Mouse (Mus musculus): ENCODE results near the gene Hsd11b2. TPM values are rescaled to one million over a fixed set of nuclear protein-coding genes. Genes with fewer than 3 reads are reported as not detected.
"Not testable (repeated sequence)": the region's sequence is repeated elsewhere in the genome, so short reads cannot be mapped to it uniquely, and the experiment has no call there.

The Hsd11b2 gene
- total RNA-seq, 2 experiments from 2014 or later: 0.60 to 2.1 TPM

DNA sequence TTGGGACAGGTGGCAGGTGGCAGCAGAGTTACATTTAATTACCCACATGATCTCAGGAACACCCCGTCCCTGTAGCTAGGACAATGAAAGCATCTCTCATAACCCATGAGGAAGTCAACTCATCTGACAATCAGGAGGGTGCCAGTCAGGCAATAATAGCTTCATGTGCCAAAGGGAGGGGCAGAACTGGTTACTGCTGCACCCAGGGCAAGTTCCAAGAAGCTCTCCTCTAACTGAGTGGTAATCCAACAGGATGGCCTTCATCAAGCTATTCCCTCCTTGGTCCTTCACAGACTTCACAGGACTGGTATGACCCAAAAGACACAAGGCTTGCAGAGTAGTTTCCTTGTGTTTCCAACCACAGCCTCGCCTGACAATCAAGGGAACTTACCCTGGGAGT, 31.5 kb downstream of the Hsd11b2 start:
- intact Hi-C loops (cut with DNase I): loop anchor here (5.0 kb wide), 1 partner anchor 193 kb away; no protein-coding TSS in a partner anchor
- no peak for DNase-seq

- DNase-seq: peak in 1 of 2 experiments; percentile 26
Measured at GRCm38 (mm10) chr8:105552032-105552431, 33.5 kb downstream of the Hsd11b2 start.

DNA sequence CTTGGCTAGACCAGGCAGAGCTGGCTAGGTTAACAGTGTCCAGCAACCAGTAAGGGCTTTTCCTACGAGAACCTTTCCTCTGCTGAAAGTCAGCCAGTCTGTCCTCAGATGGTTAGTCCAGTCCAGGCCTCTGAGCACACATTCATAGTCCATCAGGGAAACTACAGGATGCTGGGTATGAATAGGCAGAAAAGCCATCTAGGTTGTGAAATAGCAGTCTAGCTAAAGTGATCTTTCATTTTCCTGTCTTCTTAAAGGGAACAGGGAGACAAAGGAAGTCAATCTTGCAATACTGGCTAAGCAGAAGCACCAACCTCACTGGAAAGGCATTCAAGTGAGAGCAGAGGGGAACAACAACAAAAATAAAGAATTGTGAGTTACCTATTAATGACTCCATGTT, 34.3 kb downstream of the Hsd11b2 start:
- no peak for DNase-seq
- intact Hi-C loops (cut with DNase I): loop anchor here (2.0 to 5.0 kb wide), 2 partner anchors 22 to 196 kb away; no protein-coding TSS in a partner anchor

More at GRCm38 (mm10) chr8:105552032-105552431, 33.5 kb downstream of the Hsd11b2 start:
- intact Hi-C loops (cut with DNase I): loop anchor here (2.0 to 5.0 kb wide), 2 partner anchors 21 to 195 kb away; no protein-coding TSS in a partner anchor

GRCm38 (mm10) chr8:105554087-105554486, 35.5 kb downstream of the Hsd11b2 start:
- intact Hi-C loops (cut with DNase I): loop anchor here (1.0 to 5.0 kb wide), 3 partner anchors 38 to 197 kb away; no protein-coding TSS in a partner anchor
- peak; percentile 84 to 89 for DNase-seq

GRCm38 (mm10) chr8:105555230-105555629, 36.7 kb downstream of the Hsd11b2 start:
- no peak for DNase-seq
- intact Hi-C loops (cut with DNase I): no loop called here

GRCm38 (mm10) chr8:105562863-105563262, 44.3 kb downstream of the Hsd11b2 start:
- no peak for DNase-seq
- intact Hi-C loops (cut with DNase I): no loop called here

GRCm38 (mm10) chr8:105563871-105564270, 45.3 kb downstream of the Hsd11b2 start:
- intact Hi-C loops (cut with DNase I): no loop called here
- no peak for DNase-seq

DNA sequence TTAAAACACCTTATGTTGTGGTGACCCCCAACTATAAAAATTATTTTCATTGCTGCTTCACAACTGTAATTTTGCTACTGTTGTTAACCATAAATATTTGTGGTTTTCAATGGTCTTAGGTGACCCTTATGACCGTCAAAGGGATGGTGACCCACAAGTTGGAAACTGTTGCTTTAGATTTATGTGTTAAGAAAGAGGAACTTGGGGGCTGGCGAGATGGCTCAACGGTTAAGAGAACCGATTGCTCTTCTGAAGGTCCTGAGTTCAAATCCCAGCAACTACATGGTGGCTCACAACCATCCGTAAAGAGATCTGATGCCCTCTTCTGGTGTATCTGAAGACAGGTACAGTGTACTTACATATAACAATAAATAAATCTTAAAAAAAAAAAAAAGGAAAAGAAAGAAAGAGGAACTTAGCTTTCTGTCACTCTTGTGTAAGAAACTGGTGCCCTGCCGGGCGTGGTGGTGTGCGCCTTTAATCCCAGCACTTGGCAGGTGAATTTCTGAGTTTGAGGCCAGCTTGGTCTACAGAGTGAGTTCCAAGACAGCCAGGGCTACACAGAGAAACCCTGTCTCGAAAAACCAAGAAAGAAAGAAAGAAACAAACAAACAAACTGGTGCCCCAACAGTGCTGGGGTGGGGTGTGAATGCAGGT, 46.1 kb downstream of the Hsd11b2 start:
- not testable (repeated sequence) for DNase-seq
- intact Hi-C loops (cut with DNase I): loop anchor here (5.0 kb wide), 1 partner anchor 123 kb away; the partner anchor contains the start of gene Carmil2

DNA sequence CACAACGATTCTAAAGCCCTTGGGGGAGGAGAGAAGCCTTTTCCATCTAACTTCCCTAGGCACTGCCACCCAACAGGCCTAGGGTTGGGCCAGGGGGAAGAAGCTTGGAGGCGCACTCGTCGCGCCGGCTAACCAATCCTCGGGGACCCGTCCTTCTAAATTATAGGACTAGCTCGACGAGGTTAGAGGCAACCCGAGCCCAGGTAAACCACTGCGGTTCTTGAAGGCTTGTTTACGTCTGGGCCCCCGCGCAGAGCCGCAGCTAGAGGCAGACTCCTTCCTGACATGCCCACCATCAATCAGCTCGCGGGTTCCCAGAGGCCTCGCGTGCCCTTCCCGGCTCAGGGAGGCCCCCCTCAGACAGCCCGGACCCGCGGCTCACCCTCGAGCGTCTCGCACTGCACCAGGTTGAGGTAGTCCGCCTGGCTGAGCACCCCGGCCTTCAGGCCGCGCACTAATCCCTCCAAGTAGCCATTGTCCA, 46.9 kb downstream of the Hsd11b2 start:
- intact Hi-C loops (cut with DNase I): loop anchor here (5.0 kb wide), 1 partner anchor 122 kb away; the partner anchor contains the start of gene Carmil2
- DNase-seq: no peak

GRCm38 (mm10) chr8:105565952-105566702, 47.6 kb downstream of the Hsd11b2 start, which contains the start of gene Atp6v0d1:
TSS of gene Atp6v0d1 (minus strand) at chr8:105566047.
- DNase-seq: peak; percentile 99 to 100
- intact Hi-C loops (cut with DNase I): loop anchor here (2.0 to 5.0 kb wide), 2 partner anchors 31 to 121 kb away; partner anchors contain the start of gene Carmil2

DNA sequence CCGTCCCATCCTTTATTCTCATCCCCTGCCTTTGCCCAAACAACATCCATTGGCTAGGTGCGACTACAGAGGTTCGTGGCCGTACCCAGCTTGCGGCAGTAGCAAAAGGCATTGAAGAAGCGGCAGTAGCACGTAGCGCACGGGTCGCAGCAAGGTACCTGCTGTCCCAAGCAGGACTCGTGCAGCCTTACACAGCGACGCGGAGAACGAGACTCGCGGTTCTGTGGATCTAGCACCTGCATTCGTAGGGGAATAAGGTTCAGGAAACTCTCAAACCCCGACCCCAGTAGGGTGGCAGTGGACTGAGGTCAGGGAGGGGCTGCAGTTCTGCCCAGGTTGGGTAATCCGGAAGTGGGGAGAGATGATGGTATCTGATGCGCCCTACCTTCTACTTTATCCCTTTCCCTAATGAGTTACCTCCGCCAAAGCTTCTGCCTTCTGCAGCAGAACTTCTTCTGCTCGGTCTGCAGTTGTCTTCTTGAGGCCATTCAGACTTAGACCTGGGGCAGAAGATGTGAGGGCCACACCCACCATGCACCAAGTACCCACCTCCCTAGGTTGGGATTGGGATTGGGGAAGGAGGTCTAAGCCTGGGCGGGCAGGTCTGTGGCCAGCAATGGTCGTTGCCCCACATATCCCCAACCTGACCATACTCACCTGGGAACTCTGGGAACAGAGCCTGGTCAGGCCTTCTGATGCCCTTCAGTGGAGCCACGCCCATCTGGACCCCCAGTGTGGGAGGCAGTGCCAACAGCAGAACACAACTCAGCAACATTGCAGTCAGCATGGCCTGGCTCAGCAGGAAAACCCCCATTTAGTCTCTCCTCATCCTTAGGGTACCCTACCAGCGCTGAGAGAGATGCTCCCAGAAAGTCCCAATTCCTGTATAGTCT, 48.4 kb downstream of the Hsd11b2 start:
- intact Hi-C loops (cut with DNase I): loop anchor here (2.0 to 5.0 kb wide), 2 partner anchors 30 to 120 kb away; partner anchors contain the start of gene Carmil2

GRCm38 (mm10) chr8:105571810-105572209, 53.3 kb downstream of the Hsd11b2 start:
- no peak for DNase-seq
- intact Hi-C loops (cut with DNase I): no loop called here

More for the DNA sequence above, 48.4 kb downstream of the Hsd11b2 start:
- DNase-seq: peak; percentile 4 to 12

GRCm38 (mm10) chr8:105573427-105573826, 54.9 kb downstream of the Hsd11b2 start:
- DNase-seq: peak; percentile 55 to 65
- intact Hi-C loops (cut with DNase I): no loop called here

Other genes starting within 250 kb of the Hsd11b2 start
- under 1 TPM; 0.84 to 0.94 TPM for gene Hsf4, start 249.0 kb upstream of the Hsd11b2 start, total RNA-seq (2021)
- 10 to 100 TPM; 14.7 to 16.2 TPM for gene Nol3, start 242.6 kb upstream of the Hsd11b2 start, total RNA-seq (2021)
- gene 4931428F04Rik, start 228.9 kb upstream of the Hsd11b2 start, total RNA-seq (2021): 1 to 10 TPM; 2.8 to 6.3 TPM
- gene Exoc3l, start 222.7 kb upstream of the Hsd11b2 start, total RNA-seq (2021): 10 to 100 TPM; 11.6 to 13.6 TPM
- gene E2f4, start 221.1 kb upstream of the Hsd11b2 start, total RNA-seq (2021): 10 to 100 TPM; 25.6 to 29.0 TPM
- gene Elmo3, start 213.2 kb upstream of the Hsd11b2 start, total RNA-seq (2021): 1 to 10 TPM; 1.1 to 1.5 TPM
- gene Lrrc29, start 192.5 kb upstream of the Hsd11b2 start, total RNA-seq (2021): 1 to 10 TPM; 2.0 to 2.5 TPM
- gene Tmem208, start 192.4 kb upstream of the Hsd11b2 start, total RNA-seq (2021): 10 to 100 TPM; 30.7 to 31.5 TPM
- gene Fhod1, start 170.8 kb upstream of the Hsd11b2 start, total RNA-seq (2021): 10 to 100 TPM; 10.9 to 11.7 TPM
- 1 to 10 TPM; 1.7 TPM for gene Slc9a5, start 169.9 kb upstream of the Hsd11b2 start, total RNA-seq (2021)
- gene Plekhg4, start 145.5 kb upstream of the Hsd11b2 start, total RNA-seq (2021): under 1 TPM in 1 of 2 experiments, not detected in 1; 0.12 TPM
- under 1 TPM in 1 of 2 experiments, not detected in 1; 0.12 TPM for gene Kctd19, start 105.3 kb upstream of the Hsd11b2 start, total RNA-seq (2021)
- 1 to 10 TPM in 1 of 2 experiments, under 1 TPM in 1; 0.77 to 1.2 TPM for gene Lrrc36, start 105.2 kb upstream of the Hsd11b2 start, total RNA-seq (2021)
- gene Tppp3, start 47.2 kb upstream of the Hsd11b2 start, total RNA-seq (2021): 10 to 100 TPM; 55.8 to 56.1 TPM
- 10 to 100 TPM; 14.8 to 16.8 TPM for gene Zdhhc1, start 21.9 kb upstream of the Hsd11b2 start, total RNA-seq (2021)
- 10 to 100 TPM; 60.1 to 64.0 TPM for gene Atp6v0d1, start 47.3 kb downstream of the Hsd11b2 start, total RNA-seq (2021)
- 10 to 100 TPM; 53.1 to 55.8 TPM for gene Ripor1, start 86.5 kb downstream of the Hsd11b2 start, total RNA-seq (2021)
- gene Ctcf, start 117.8 kb downstream of the Hsd11b2 start, total RNA-seq (2021): 10 to 100 TPM; 46.6 to 56.6 TPM
- gene Agrp, start 118.6 kb downstream of the Hsd11b2 start, total RNA-seq (2021): not detected
- under 1 TPM; 0.62 to 0.93 TPM for gene Carmil2, start 167.5 kb downstream of the Hsd11b2 start, total RNA-seq (2021)
- gene Acd, start 182.3 kb downstream of the Hsd11b2 start, total RNA-seq (2021): 10 to 100 TPM; 20.8 to 21.2 TPM
- 1 to 10 TPM; 7.1 to 9.1 TPM for gene Pard6a, start 182.4 kb downstream of the Hsd11b2 start, total RNA-seq (2021)
- gene 4933405L10Rik, start 188.9 kb downstream of the Hsd11b2 start, total RNA-seq (2021): not detected
- gene Enkd1, start 189.5 kb downstream of the Hsd11b2 start, total RNA-seq (2021): 1 to 10 TPM; 2.9 to 3.5 TPM
- gene Gfod2, start 239.9 kb downstream of the Hsd11b2 start, total RNA-seq (2021): 1 to 10 TPM; 4.6 to 9.9 TPM

Data from heart, postnatal 10 days (tissue).